Mouse (Mus musculus) hindbrain, embryonic 15.5 days (tissue): ENCODE data around the gene C530008M17Rik. TPM values are rescaled to one million over a fixed set of nuclear protein-coding genes. Genes with fewer than 3 reads are reported as not detected.
A peak's percentile ranks its signal among the peaks of the same experiment; 100 is the strongest.

Experiments used
- ATAC-seq: fragments of 200-750 bp; cut with Nextera tagmentation; 2 replicates; pipeline ENCODE4 v1.8.0; 2017; ENCODE audit warnings: low read depth, moderate number of reproducible peaks, moderate TSS enrichment; ENCODE audit not compliant: low FRiP score
- H3K27ac ChIP-seq: fragments of 300-500 bp; sonication (generic); replicated peaks from 2 replicates; pipeline ENCODE4 v1.5.1; 2015; ENCODE audit warnings: mild to moderate bottlenecking, inconsistent platforms
- H3K27me3 ChIP-seq: fragments of 300-500 bp; sonication (generic); 2 replicates; pipeline ENCODE4 v1.6.1; 2015; ENCODE audit warnings: control low read depth, inconsistent platforms
- H3K36me3 ChIP-seq: fragments of 300-500 bp; sonication (generic); 2 replicates; pipeline ENCODE4 v1.6.1; 2015; ENCODE audit warnings: control low read depth, inconsistent platforms
- H3K4me1 ChIP-seq: fragments of 300-500 bp; sonication (generic); replicated peaks from 2 replicates; pipeline ENCODE4 v1.6.1; 2015; ENCODE audit warnings: control low read depth, inconsistent platforms
- H3K4me2 ChIP-seq: fragments of 300-500 bp; sonication (generic); 2 replicates; pipeline ENCODE4 v1.6.1; 2015; ENCODE audit warnings: moderate library complexity, mild to moderate bottlenecking, inconsistent platforms
- H3K4me3 ChIP-seq: fragments of 300-500 bp; sonication (generic); 2 replicates; pipeline ENCODE4 v1.5.1; 2015; ENCODE audit warnings: mild to moderate bottlenecking, inconsistent platforms
- H3K9ac ChIP-seq: fragments of 300-500 bp; sonication (generic); 2 replicates; pipeline ENCODE4 v1.6.1; 2015; ENCODE audit warnings: inconsistent platforms
- H3K9me3 ChIP-seq: fragments of 300-500 bp; sonication (generic); 2 replicates; pipeline ENCODE4 v1.6.1; 2016; ENCODE audit warnings: control low read depth, inconsistent platforms
- WGBS: fragments of 180-500 bp; shearing (Covaris S2); methylation state at CpG from one replicate; pipeline ENCODE4 v1.1.7; 2015; 5-methylcytosine and 5-hydroxymethylcytosine counted together
- polyA plus RNA-seq: library from polyadenylated mRNA; unstranded; fragments of >200 nt; fragmentation: Nextera tagmentation; extraction: Ambion mirVana; gene quantifications from 2 replicates; pipeline ENCODE4 v1.2.1, GENCODE M21; 2015

C530008M17Rik gene
- polyA plus RNA-seq, 1 experiment from 2014 or later = 68.1 TPM

- H3K4me2 ChIP-seq = no peak overlapping the region
- ATAC-seq = no peak
- H3K9me3 ChIP-seq = no peaks in the 10 kb centered on the region
- H3K4me1 ChIP-seq = peaks cover 34% of the 10 kb centered on the region
- H3K27ac ChIP-seq = no peak overlapping the region
- 85% methylated on average over 6 of the region's 6 CpGs for WGBS
- H3K36me3 ChIP-seq = no peaks in the 10 kb centered on the region
- no peak overlapping the region for H3K9ac ChIP-seq
- H3K27me3 ChIP-seq = no peaks in the 10 kb centered on the region
- H3K4me3 ChIP-seq = no peak overlapping the region
These were observed 162.5 kb downstream of the C530008M17Rik start for GRCm38 (mm10) chr5:76818807-76819206.

- H3K36me3 ChIP-seq = no peaks in the 10 kb centered on the region
- no peak overlapping the region for H3K27ac ChIP-seq
- WGBS = 89% methylated on average over 15 of the region's 15 CpGs
- H3K27me3 ChIP-seq = no peaks in the 10 kb centered on the region
- H3K9me3 ChIP-seq = no peaks in the 10 kb centered on the region
- no peak for ATAC-seq
- peaks cover 1% of the 10 kb centered on the region; the same call in 1 of the 2 replicates for H3K4me1 ChIP-seq
- H3K9ac ChIP-seq = no peak overlapping the region
- H3K4me2 ChIP-seq = no peak overlapping the region
- H3K4me3 ChIP-seq = no peak overlapping the region
These were observed 165.8 kb downstream of the C530008M17Rik start for GRCm38 (mm10) chr5:76822097-76822496.

- Histone ChIP-seq H3K9me3 (no peaks in the 10 kb centered on the region), H3K27me3 (no peaks in the 10 kb centered on the region), H3K9ac (no peak overlapping the region), H3K4me2 (no peak overlapping the region), H3K27ac (peak overlapping the region; percentile 81), H3K4me1 (peaks cover 25% of the 10 kb centered on the region), H3K36me3 (peaks cover 3% of the 10 kb centered on the region; the same call in 1 of the 2 replicates), H3K4me3 (no peak overlapping the region)
- WGBS = 42% methylated on average over 7 of the region's 7 CpGs
- ATAC-seq = peak; percentile 71
These were observed 172.4 kb downstream of the C530008M17Rik start for GRCm38 (mm10) chr5:76828527-76829240.

GRCm38 (mm10) chr5:76832529-76833210 is 176.4 kb downstream of the C530008M17Rik start:
- no peak for ATAC-seq
- Histone ChIP-seq H3K4me1 (peaks cover 21% of the 10 kb centered on the region), H3K4me3 (no peak overlapping the region), H3K9ac (no peak overlapping the region), H3K4me2 (no peak overlapping the region), H3K9me3 (no peaks in the 10 kb centered on the region), H3K27ac (no peak overlapping the region), H3K27me3 (no peaks in the 10 kb centered on the region), H3K36me3 (peaks cover 3% of the 10 kb centered on the region; the same call in 1 of the 2 replicates)
- WGBS = 73% methylated on average over 17 of the region's 17 CpGs

- WGBS = 55% methylated on average over 5 of the region's 5 CpGs
These were observed 180.7 kb downstream of the C530008M17Rik start for GRCm38 (mm10) chr5:76837018-76837417.

GRCm38 (mm10) chr5:76839786-76840185 is 183.5 kb downstream of the C530008M17Rik start:
- WGBS = 80% methylated on average over 6 of the region's 6 CpGs
- H3K27ac ChIP-seq = no peak overlapping the region
- H3K27me3 ChIP-seq = no peaks in the 10 kb centered on the region
- ATAC-seq = no peak
- no peak overlapping the region for H3K9ac ChIP-seq
- no peak overlapping the region for H3K4me3 ChIP-seq
- peaks cover 3% of the 10 kb centered on the region; the same call in 1 of the 2 replicates for H3K36me3 ChIP-seq
- H3K4me2 ChIP-seq = no peak overlapping the region
- no peaks in the 10 kb centered on the region for H3K9me3 ChIP-seq
- peaks cover 9% of the 10 kb centered on the region for H3K4me1 ChIP-seq

More at GRCm38 (mm10) chr5:76837018-76837417, 180.7 kb downstream of the C530008M17Rik start:
- Histone ChIP-seq H3K4me3 (no peak overlapping the region), H3K27ac (no peak overlapping the region), H3K36me3 (peaks cover 5% of the 10 kb centered on the region; the same call in 1 of the 2 replicates), H3K4me2 (no peak overlapping the region), H3K9ac (no peak overlapping the region), H3K4me1 (0 out of 2 replicates have a peak, but pooled peaks cover 3% of the 10 kb centered on the region), H3K9me3 (no peaks in the 10 kb centered on the region), H3K27me3 (no peaks in the 10 kb centered on the region)
- ATAC-seq = no peak

- peaks cover 3% of the 10 kb centered on the region; the same call in 1 of the 2 replicates for H3K36me3 ChIP-seq
- H3K27ac ChIP-seq = no peak overlapping the region
- no peak overlapping the region for H3K9ac ChIP-seq
- no peak for ATAC-seq
- peaks cover 13% of the 10 kb centered on the region for H3K4me1 ChIP-seq
- H3K4me2 ChIP-seq = no peak overlapping the region
- no peaks in the 10 kb centered on the region for H3K27me3 ChIP-seq
- WGBS = 84% methylated on average over 2 of the region's 2 CpGs
- no peaks in the 10 kb centered on the region for H3K9me3 ChIP-seq
- no peak overlapping the region for H3K4me3 ChIP-seq
These were observed 185.5 kb downstream of the C530008M17Rik start for GRCm38 (mm10) chr5:76841859-76842258.

GRCm38 (mm10) chr5:76843448-76843847 is 187.1 kb downstream of the C530008M17Rik start:
- no peak overlapping the region for H3K4me3 ChIP-seq
- no peak overlapping the region for H3K4me2 ChIP-seq
- 0 out of 2 replicates have a peak, but pooled peaks have one; percentile 32 for ATAC-seq
- H3K9ac ChIP-seq = no peak overlapping the region
- no peaks in the 10 kb centered on the region for H3K27me3 ChIP-seq
- peaks cover 13% of the 10 kb centered on the region for H3K4me1 ChIP-seq
- no peaks in the 10 kb centered on the region for H3K9me3 ChIP-seq
- 0 out of 2 replicates have a peak overlapping the region, but pooled peaks have one; percentile 58 for H3K27ac ChIP-seq
- 18% methylated on average over 4 of the region's 4 CpGs for WGBS
- H3K36me3 ChIP-seq = peaks cover 3% of the 10 kb centered on the region; the same call in 1 of the 2 replicates

- 85% methylated on average over 9 of the region's 9 CpGs for WGBS
- peak; percentile 53; the same call in 1 of the 2 replicates for ATAC-seq
These were observed 187.6 kb downstream of the C530008M17Rik start for GRCm38 (mm10) chr5:76843851-76844419.

GRCm38 (mm10) chr5:76844618-76845186 is 188.4 kb downstream of the C530008M17Rik start:
- peak; percentile 59 for ATAC-seq
- 40% methylated on average over 14 of the region's 14 CpGs for WGBS
- Histone ChIP-seq H3K27me3 (no peaks in the 10 kb centered on the region), H3K36me3 (peaks cover 3% of the 10 kb centered on the region; the same call in 1 of the 2 replicates), H3K4me2 (no peak overlapping the region), H3K4me1 (peaks cover 13% of the 10 kb centered on the region), H3K4me3 (no peak overlapping the region), H3K27ac (peak overlapping the region; percentile 58), H3K9ac (no peak overlapping the region), H3K9me3 (no peaks in the 10 kb centered on the region)

More at GRCm38 (mm10) chr5:76843851-76844419, 187.6 kb downstream of the C530008M17Rik start:
- peak overlapping the region; percentile 58; the same call in 1 of the 2 replicates for H3K27ac ChIP-seq
- no peaks in the 10 kb centered on the region for H3K27me3 ChIP-seq
- H3K9me3 ChIP-seq = no peaks in the 10 kb centered on the region
- H3K36me3 ChIP-seq = peaks cover 3% of the 10 kb centered on the region; the same call in 1 of the 2 replicates
- peaks cover 13% of the 10 kb centered on the region for H3K4me1 ChIP-seq
- no peak overlapping the region for H3K4me3 ChIP-seq
- H3K4me2 ChIP-seq = no peak overlapping the region
- no peak overlapping the region for H3K9ac ChIP-seq

GRCm38 (mm10) chr5:76847106-76847505 is 190.8 kb downstream of the C530008M17Rik start:
- no peaks in the 10 kb centered on the region for H3K27me3 ChIP-seq
- H3K4me3 ChIP-seq = no peak overlapping the region
- no peak for ATAC-seq
- H3K9me3 ChIP-seq = no peaks in the 10 kb centered on the region
- peaks cover 13% of the 10 kb centered on the region for H3K4me1 ChIP-seq
- H3K4me2 ChIP-seq = no peak overlapping the region
- no peak overlapping the region for H3K9ac ChIP-seq
- H3K27ac ChIP-seq = no peak overlapping the region
- whole genome bisulfite sequencing = 90% methylated on average over 6 of the region's 6 CpGs
- H3K36me3 ChIP-seq = no peaks in the 10 kb centered on the region
